9 mouse cellular contexts compared by ENCODE assay signal in the genomic region with DNA sequence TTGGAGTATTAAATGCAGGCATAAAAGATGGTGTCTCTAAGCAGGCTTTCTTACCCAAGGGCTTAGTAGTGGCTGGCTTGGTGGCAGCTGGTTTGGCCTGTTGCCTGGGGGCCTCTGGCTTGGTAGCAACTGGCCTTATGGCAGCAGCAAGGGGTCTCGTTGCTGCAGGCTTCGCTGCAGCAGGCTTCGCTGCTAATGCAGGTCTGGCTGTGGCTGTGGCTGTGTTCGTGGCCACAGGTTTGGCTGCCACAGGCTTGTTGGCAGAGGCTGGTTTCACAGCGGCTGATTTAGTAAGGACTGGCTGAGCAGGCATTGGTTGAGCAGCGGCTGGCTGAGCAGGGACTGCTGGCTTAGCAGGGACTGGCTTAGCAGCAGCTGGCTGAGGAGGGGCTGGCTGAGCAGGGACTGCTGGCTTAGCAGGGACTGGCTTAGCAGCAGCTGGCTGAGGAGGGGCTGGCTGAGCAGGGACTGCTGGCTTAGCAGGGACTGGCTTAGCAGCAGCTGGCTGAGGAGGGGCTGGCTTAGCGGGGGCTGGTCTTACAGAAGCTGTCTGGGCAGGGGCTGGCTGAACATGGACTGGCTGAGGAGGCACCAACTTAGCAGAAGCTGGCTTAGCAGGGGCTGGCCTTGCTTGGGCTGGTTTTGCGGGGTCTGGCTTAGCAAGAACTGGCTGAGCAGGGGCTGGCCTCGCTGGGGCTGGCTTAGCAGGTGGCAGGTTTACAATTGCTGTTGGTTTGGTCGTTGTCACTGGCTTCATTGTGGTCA.
A peak's percentile ranks its signal among the peaks of the same experiment; 100 is the strongest.
DNase-seq lines count a peak whose midpoint lies in the region; ATAC-seq and TF ChIP-seq lines count a peak whose summit lies in the region.
"Had no signal": no experiment of that assay in that cellular context is flagged by ENCODE, and none has a peak within 500 bp of the region (broad histone marks: within the 10 kb centered on the region; RNA-seq: fewer than 3 reads in every experiment).

No protein-coding gene starts in this region.

- H3K36me3 ChIP-seq in forebrain, embryonic 16.5 days (ENCODE audit: control insufficient read depth, insufficient read depth) = no peaks in the 10 kb centered on the region
- no peaks in the 10 kb centered on the region for H3K36me3 ChIP-seq in lung, postnatal 0 days (ENCODE audit: insufficient read depth, low read length)
- H3K36me3 ChIP-seq: liver, embryonic 13.5 days had no signal

- H3K4me3 ChIP-seq in forebrain, embryonic 16.5 days (replicated peaks; ENCODE audit: low read length) = no peak overlapping the region
- no peak overlapping the region for H3K4me3 ChIP-seq in lung, postnatal 0 days (ENCODE audit: low read depth, low read length)
- H3K4me3 ChIP-seq: liver, embryonic 13.5 days had no signal

- H3K27me3 ChIP-seq in forebrain, embryonic 16.5 days (replicated peaks; ENCODE audit: control insufficient read depth, insufficient read depth, low read length) = no peaks in the 10 kb centered on the region
- H3K27me3 ChIP-seq in lung, postnatal 0 days (replicated peaks; ENCODE audit: insufficient read depth, low read length) = no peaks in the 10 kb centered on the region
- H3K27me3 ChIP-seq: liver, embryonic 13.5 days had no signal

- no peak overlapping the region for H3K4me2 ChIP-seq in forebrain, embryonic 16.5 days (ENCODE audit: low read length)
- no peak overlapping the region for H3K4me2 ChIP-seq in lung, postnatal 0 days (replicated peaks; ENCODE audit: low read depth, low read length)
- H3K4me2 ChIP-seq: liver, embryonic 13.5 days had no signal

- H3K4me1 ChIP-seq in forebrain, embryonic 16.5 days (replicated peaks; ENCODE audit: control insufficient read depth, insufficient read depth, low read length) = no peaks in the 10 kb centered on the region
- H3K4me1 ChIP-seq in lung, postnatal 0 days (ENCODE audit: insufficient read depth, low read depth, low read length) = peaks cover 3% of the 10 kb centered on the region; the same call in 1 of the 2 replicates
- H3K4me1 ChIP-seq: liver, embryonic 13.5 days had no signal

- H3K27ac ChIP-seq in forebrain, embryonic 16.5 days (ENCODE audit: low read length) = no peak overlapping the region
- peak overlapping the region; percentile 59; the same call in 1 of the 2 replicates for H3K27ac ChIP-seq in lung, postnatal 0 days (ENCODE audit: low read length)
- H3K27ac ChIP-seq: liver, embryonic 13.5 days had no signal

- no peaks in the 10 kb centered on the region for H3K9me3 ChIP-seq in forebrain, embryonic 16.5 days (ENCODE audit: control insufficient read depth, low read length)
- no peaks in the 10 kb centered on the region for H3K9me3 ChIP-seq in lung, postnatal 0 days (ENCODE audit: low read length)
- H3K9me3 ChIP-seq: liver, embryonic 13.5 days had no signal

- no peak for TF ChIP-seq EP300 in lung, postnatal 0 days (IDR thresholded peaks at IDR 0.05)

- 8% methylated on average over 10 of the region's 10 CpGs for WGBS in forebrain, embryonic 16.5 days
- WGBS in lung, postnatal 0 days = 24% methylated on average over 10 of the region's 10 CpGs

- peak; percentile 82 for ATAC-seq in forebrain, embryonic 16.5 days
- ATAC-seq in lung, postnatal 0 days = peak; percentile 92

- no peak overlapping the region for H3K9ac ChIP-seq in forebrain, embryonic 16.5 days (replicated peaks; ENCODE audit: low read depth, low read length)
- H3K9ac ChIP-seq in lung, postnatal 0 days (replicated peaks; ENCODE audit: low read depth) = no peak overlapping the region
- H3K9ac ChIP-seq: liver, embryonic 13.5 days had no signal

- DNase-seq in testis, postnatal 10 days (ENCODE audit: low spot score) = peak; percentile 59
- DNase-seq in testis, postnatal 14 days (ENCODE audit: low spot score) = no peak
- peak; percentile 37 to 57 for DNase-seq in heart, postnatal 36 days
- peak; percentile 57 for DNase-seq in lung, postnatal 0 days (ENCODE audit: low spot score)
- peak; percentile 89 for DNase-seq in skeletal muscle tissue, adult 2 months (ENCODE audit: low read depth, low spot score)
- DNase-seq in cerebellum, postnatal 36 days = no peak
- no peak for DNase-seq in frontal cortex, postnatal 14 days (ENCODE audit: low spot score in 2 of 2)
- DNase-seq: liver, embryonic 13.5 days had no signal

- TF ChIP-seq CTCF in lung, postnatal 0 days (IDR thresholded peaks at IDR 0.05) = no peak

- intact Hi-C loops in heart, postnatal 36 days (cut with DNase I) = no loop called here

Comparison
In these comparisons a context has a peak if more than half of its experiments do, and no peak if none do; other contexts are left out.
1. DNase-seq: peak in testis, postnatal 10 days (single experiment), heart, postnatal 36 days (2 of 2), lung, postnatal 0 days (single experiment) and skeletal muscle tissue, adult 2 months (single experiment); none in testis, postnatal 14 days (single experiment), cerebellum, postnatal 36 days (0 of 2) and frontal cortex, postnatal 14 days (0 of 2).